9 mouse cellular contexts compared by ENCODE assay signal in genomic region chr2:110182248-110182647, GRCm38 (mm10).
A peak's percentile ranks its signal among the peaks of the same experiment; 100 is the strongest.
DNase-seq lines count a peak whose midpoint lies in the region; ATAC-seq and TF ChIP-seq lines count a peak whose summit lies in the region.
"Had no signal": no experiment of that assay in that cellular context is flagged by ENCODE, and none has a peak within 500 bp of the region (broad histone marks: within the 10 kb centered on the region; RNA-seq: fewer than 3 reads in every experiment).

No protein-coding gene starts in this region.

- no peak overlapping the region for H3K4me3 ChIP-seq in layer of hippocampus, adult 2 months
- no peak overlapping the region for H3K4me3 ChIP-seq in embryonic facial prominence, embryonic 15.5 days (replicated peaks)
- H3K4me3 ChIP-seq: embryonic facial prominence, embryonic 12.5 days had no signal

- WGBS in embryonic facial prominence, embryonic 15.5 days, result 28% methylated on average over 6 of the region's 6 CpGs

- H3K27ac ChIP-seq in layer of hippocampus, adult 2 months, result peak overlapping the region; percentile 46; the same call in 1 of the 2 replicates
- peak overlapping the region; percentile 49 for H3K27ac ChIP-seq in embryonic facial prominence, embryonic 15.5 days (replicated peaks)
- H3K27ac ChIP-seq: embryonic facial prominence, embryonic 12.5 days had no signal

- no peak for TF ChIP-seq CTCF in layer of hippocampus, adult 2 months (conservative IDR thresholded peaks at IDR 0.05)

- H3K9ac ChIP-seq in embryonic facial prominence, embryonic 15.5 days, result no peak overlapping the region
- H3K9ac ChIP-seq: embryonic facial prominence, embryonic 12.5 days had no signal

- H3K9me3 ChIP-seq in embryonic facial prominence, embryonic 15.5 days (replicated peaks), result no peaks in the 10 kb centered on the region
- H3K9me3 ChIP-seq: embryonic facial prominence, embryonic 12.5 days had no signal

- peak; percentile 67 to 68 for DNase-seq in cerebellum, postnatal 14 days
- no peak for DNase-seq in cerebellum, adult 8-10 months
- peak in 1 of 2 experiments; percentile 19 for DNase-seq in layer of hippocampus, adult 2 months (ENCODE audit: low spot score in 2 of 2)
- DNase-seq in layer of hippocampus, adult 18-20 months (ENCODE audit: low spot score in 2 of 2), result no peak
- DNase-seq in kidney, postnatal 25 days, result peak; percentile 91 to 93
- no peak for DNase-seq in thymus, postnatal 25 days
- no peak for DNase-seq in layer of hippocampus, postnatal 36 days

- H3K27me3 ChIP-seq in embryonic facial prominence, embryonic 15.5 days, result no peaks in the 10 kb centered on the region
- H3K27me3 ChIP-seq: embryonic facial prominence, embryonic 12.5 days had no signal

- H3K36me3 ChIP-seq in embryonic facial prominence, embryonic 15.5 days, result no peaks in the 10 kb centered on the region
- H3K36me3 ChIP-seq: embryonic facial prominence, embryonic 12.5 days had no signal

- H3K4me1 ChIP-seq in embryonic facial prominence, embryonic 15.5 days, result peaks cover 38% of the 10 kb centered on the region

- no peak overlapping the region for H3K4me2 ChIP-seq in embryonic facial prominence, embryonic 15.5 days (replicated peaks)
- H3K4me2 ChIP-seq: embryonic facial prominence, embryonic 12.5 days had no signal

- no peak for ATAC-seq in embryonic facial prominence, embryonic 15.5 days (ENCODE audit: insufficient number of reproducible peaks, low FRiP score, low TSS enrichment, low read depth)

Comparison
In these comparisons a context has a peak if more than half of its experiments do, and no peak if none do; other contexts are left out.
1. DNase-seq: peak in cerebellum, postnatal 14 days (2 of 2) and kidney, postnatal 25 days (2 of 2); none in cerebellum, adult 8-10 months (single experiment), layer of hippocampus, adult 18-20 months (0 of 2), thymus, postnatal 25 days (single experiment) and layer of hippocampus, postnatal 36 days (0 of 2).